Mouse (Mus musculus) hindbrain, embryonic 10.5 days (tissue): ENCODE data around the gene Ssr2. TPM values are rescaled to one million over a fixed set of nuclear protein-coding genes. Genes with fewer than 3 reads are reported as not detected.

Experiments used
- DNase-seq: peaks from one replicate; pipeline ENCODE4 v3.0.0-alpha.2; 2017; ENCODE audit warnings: low spot score
- H3K27ac ChIP-seq: fragments of 300-500 bp; sonication (generic); 2 replicates; pipeline ENCODE4 v1.5.1; 2016; ENCODE audit warnings: mild to moderate bottlenecking, moderate library complexity
- H3K27me3 ChIP-seq: fragments of 300-500 bp; sonication (generic); 2 replicates; pipeline ENCODE4 v1.6.1; 2016; ENCODE audit warnings: mild to moderate bottlenecking; ENCODE audit not compliant: poor library complexity, insufficient read depth, severe bottlenecking
- H3K36me3 ChIP-seq: fragments of 300-500 bp; sonication (generic); 2 replicates; pipeline ENCODE4 v1.6.1; 2016; ENCODE audit warnings: mild to moderate bottlenecking, moderate library complexity
- H3K4me1 ChIP-seq: fragments of 300-500 bp; sonication (generic); replicated peaks from 2 replicates; pipeline ENCODE4 v1.6.1; 2016; ENCODE audit warnings: mild to moderate bottlenecking
- H3K4me3 ChIP-seq: fragments of 300-500 bp; sonication (generic); 2 replicates; pipeline ENCODE4 v1.5.1; 2016; ENCODE audit warnings: mild to moderate bottlenecking, moderate library complexity
- H3K9me3 ChIP-seq: fragments of 300-500 bp; sonication (generic); 2 replicates; pipeline ENCODE4 v1.6.1; 2016; ENCODE audit warnings: mild to moderate bottlenecking, moderate library complexity
- WGBS: fragments of 180-500 bp; shearing (Covaris S2); methylation state at CpG from one replicate; pipeline ENCODE4 v1.1.7; 2016; 5-methylcytosine and 5-hydroxymethylcytosine counted together
- polyA plus RNA-seq: library from polyadenylated mRNA; unstranded; fragments of >200 nt; fragmentation: Nextera tagmentation; extraction: Ambion mirVana; gene quantifications from 2 replicates; pipeline ENCODE4 v1.2.1, GENCODE M21; 2016

Ssr2 gene
- polyA plus RNA-seq, 1 experiment from 2014 or later, result 207 TPM

- peak overlapping the region; percentile 100 for H3K27ac ChIP-seq
- peaks cover 72% of the 10 kb centered on the region for H3K4me1 ChIP-seq
- WGBS, result 41% methylated on average over 4 of the region's 4 CpGs
- no peaks in the 10 kb centered on the region for H3K27me3 ChIP-seq
- H3K4me3 ChIP-seq, result peak overlapping the region; percentile 96
- no peaks in the 10 kb centered on the region for H3K9me3 ChIP-seq
- peaks cover 56% of the 10 kb centered on the region for H3K36me3 ChIP-seq
- no peak for DNase-seq
Observed at GRCm38 (mm10) chr3:88535527-88535926, 40.1 kb upstream of the Ssr2 start.

- Histone ChIP-seq H3K27ac (peak overlapping the region; percentile 100), H3K4me3 (peak overlapping the region; percentile 96), H3K36me3 (peaks cover 64% of the 10 kb centered on the region), H3K4me1 (peaks cover 75% of the 10 kb centered on the region), H3K27me3 (no peaks in the 10 kb centered on the region), H3K9me3 (no peaks in the 10 kb centered on the region)
- DNase-seq, result peak; percentile 73
- 7% methylated on average over 64 of the region's 64 CpGs for WGBS
Observed at GRCm38 (mm10) chr3:88536103-88536930, 39.4 kb upstream of the Ssr2 start.

GRCm38 (mm10) chr3:88537146-88537545 lies 38.5 kb upstream of the Ssr2 start:
- peaks cover 72% of the 10 kb centered on the region for H3K36me3 ChIP-seq
- no peaks in the 10 kb centered on the region for H3K27me3 ChIP-seq
- H3K27ac ChIP-seq, result peak overlapping the region; percentile 100
- 57% methylated on average over 6 of the region's 6 CpGs for whole genome bisulfite sequencing
- peak; percentile 20 for DNase-seq
- H3K9me3 ChIP-seq, result no peaks in the 10 kb centered on the region
- H3K4me3 ChIP-seq, result peak overlapping the region; percentile 96
- H3K4me1 ChIP-seq, result peaks cover 83% of the 10 kb centered on the region

DNA sequence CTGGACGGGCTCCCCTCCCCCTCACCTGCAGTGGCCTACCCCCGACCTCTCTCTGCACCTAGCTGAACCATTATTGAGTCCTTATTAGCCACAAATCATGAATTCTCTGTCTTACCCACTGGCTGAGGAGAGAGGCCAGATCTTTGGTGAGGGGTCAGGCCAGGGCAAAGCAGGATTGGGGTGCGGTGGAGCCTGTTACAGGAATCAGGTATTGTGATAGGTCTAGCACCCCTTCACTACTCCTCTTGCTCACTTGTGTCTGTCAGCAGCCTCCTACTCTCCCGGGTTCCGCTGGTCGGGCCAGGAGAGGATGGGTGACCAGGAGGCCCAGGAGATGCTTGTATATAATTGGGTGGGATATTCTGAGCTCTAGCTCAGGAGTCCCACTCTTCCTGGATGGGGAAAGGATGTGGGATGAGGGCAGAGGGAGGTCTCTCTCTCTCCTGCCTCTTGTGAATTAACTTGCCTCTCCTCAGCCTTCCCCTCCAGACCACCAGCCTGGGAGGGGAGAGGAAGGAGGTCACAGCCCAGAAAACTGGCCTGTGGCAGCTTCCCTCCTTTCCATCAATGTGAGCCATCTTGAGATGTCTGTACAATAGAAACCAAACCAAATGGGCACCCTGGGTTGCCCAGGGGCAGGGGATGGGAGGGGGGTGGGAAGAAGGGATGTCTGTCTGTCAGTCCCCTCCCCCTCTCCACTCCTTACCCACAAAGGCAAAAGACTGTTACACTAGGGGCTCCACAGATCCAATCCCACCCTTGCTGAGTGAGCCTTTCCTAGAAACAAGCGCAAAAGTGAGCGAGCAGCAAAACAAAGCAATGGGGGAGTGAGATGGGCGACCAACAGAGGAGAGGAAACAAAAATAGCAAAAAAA lies 37.2 kb upstream of the Ssr2 start:
- Histone ChIP-seq H3K9me3 (no peaks in the 10 kb centered on the region), H3K27ac (peak overlapping the region; percentile 84), H3K4me1 (peaks cover 95% of the 10 kb centered on the region), H3K36me3 (peaks cover 72% of the 10 kb centered on the region), H3K4me3 (peak overlapping the region; percentile 96), H3K27me3 (no peaks in the 10 kb centered on the region)
- WGBS, result 20% methylated on average over 9 of the region's 9 CpGs
- DNase-seq, result peak; percentile 48

DNA sequence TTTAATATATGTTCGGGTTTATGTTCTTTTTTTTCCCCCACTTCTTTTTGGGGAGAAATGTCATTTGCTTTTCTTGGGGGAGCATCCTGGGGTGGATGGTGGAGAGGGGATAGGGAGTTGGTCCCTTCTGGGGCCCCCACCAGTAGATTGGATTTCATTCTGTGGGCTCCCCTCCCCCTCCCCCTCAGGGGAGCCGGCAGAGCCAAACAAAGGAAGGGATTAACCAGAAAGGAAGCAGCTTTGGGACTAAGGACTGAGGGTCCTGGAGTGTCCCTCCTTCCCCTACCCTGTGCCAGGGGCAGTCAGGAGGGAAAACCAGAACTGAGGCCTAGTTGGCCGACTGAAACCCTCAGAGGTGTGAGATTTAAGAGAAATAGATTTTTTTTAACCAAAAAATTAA lies 36.3 kb upstream of the Ssr2 start:
- Histone ChIP-seq H3K4me1 (peaks cover 88% of the 10 kb centered on the region), H3K36me3 (peaks cover 70% of the 10 kb centered on the region), H3K27me3 (no peaks in the 10 kb centered on the region), H3K9me3 (no peaks in the 10 kb centered on the region), H3K4me3 (peak overlapping the region; percentile 26), H3K27ac (peak overlapping the region; percentile 78)
- DNase-seq, result peak; percentile 53
- 9% methylated on average over 3 of the region's 3 CpGs for WGBS

- Histone ChIP-seq H3K27ac (peak overlapping the region; percentile 78), H3K4me1 (peaks cover 88% of the 10 kb centered on the region), H3K4me3 (peak overlapping the region; percentile 18), H3K9me3 (no peaks in the 10 kb centered on the region), H3K36me3 (peaks cover 63% of the 10 kb centered on the region), H3K27me3 (no peaks in the 10 kb centered on the region)
- WGBS, result 61% methylated on average over 5 of the region's 5 CpGs
- DNase-seq, result no peak
Observed at GRCm38 (mm10) chr3:88540085-88540484, 35.6 kb upstream of the Ssr2 start.

GRCm38 (mm10) chr3:88541622-88542401 lies 33.9 kb upstream of the Ssr2 start:
- Histone ChIP-seq H3K4me1 (peaks cover 76% of the 10 kb centered on the region), H3K27ac (no peak overlapping the region), H3K27me3 (no peaks in the 10 kb centered on the region), H3K4me3 (no peak overlapping the region), H3K9me3 (no peaks in the 10 kb centered on the region), H3K36me3 (peaks cover 46% of the 10 kb centered on the region)
- WGBS, result 76% methylated on average over 7 of the region's 7 CpGs
- no peak for DNase-seq

DNA sequence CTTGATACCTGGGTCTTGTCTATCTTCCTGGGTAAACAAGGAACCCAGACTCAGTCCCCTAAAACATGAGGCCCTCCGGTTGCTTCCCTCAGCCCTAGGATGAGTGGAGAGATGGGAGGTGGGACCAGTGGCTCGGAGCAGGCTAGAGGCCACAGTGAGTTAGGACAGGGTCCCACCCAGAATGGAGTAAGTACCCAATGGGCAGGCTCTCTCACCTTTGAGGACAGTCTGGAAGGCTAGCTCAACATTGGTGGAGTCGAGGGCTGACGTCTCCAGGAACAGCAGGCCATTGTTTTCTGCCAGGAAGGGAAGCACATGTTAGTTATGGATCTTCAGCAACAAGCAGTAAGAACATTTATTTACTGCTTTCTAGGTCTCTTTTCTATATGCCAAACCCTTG lies 33.2 kb upstream of the Ssr2 start:
- Histone ChIP-seq H3K27ac (no peak overlapping the region), H3K27me3 (no peaks in the 10 kb centered on the region), H3K4me1 (peaks cover 74% of the 10 kb centered on the region), H3K9me3 (no peaks in the 10 kb centered on the region), H3K4me3 (no peak overlapping the region), H3K36me3 (peaks cover 39% of the 10 kb centered on the region)
- no peak for DNase-seq
- 76% methylated on average over 4 of the region's 4 CpGs for WGBS

DNA sequence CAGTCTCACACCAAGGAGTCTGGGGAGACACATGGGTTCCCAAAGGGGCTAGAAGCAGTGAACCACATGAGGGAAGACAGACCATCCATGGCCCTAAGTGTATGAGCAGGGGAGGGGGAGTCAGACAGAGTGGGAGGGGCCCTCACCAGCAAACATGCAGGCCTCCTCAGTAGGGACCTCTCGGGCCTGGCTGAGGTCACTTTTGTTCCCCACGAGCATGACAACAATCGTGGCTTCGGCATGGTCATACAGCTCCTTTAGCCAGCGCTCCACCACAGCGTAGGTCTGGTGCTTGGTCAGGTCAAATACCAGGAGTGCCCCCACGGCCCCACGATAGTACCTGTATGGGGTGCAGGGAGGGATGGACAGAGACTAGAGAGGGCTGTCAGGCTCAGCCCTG lies 32.5 kb upstream of the Ssr2 start:
- WGBS, result 80% methylated on average over 8 of the region's 8 CpGs

GRCm38 (mm10) chr3:88543651-88544410 lies 31.8 kb upstream of the Ssr2 start:
- peaks cover 25% of the 10 kb centered on the region for H3K36me3 ChIP-seq
- no peak for DNase-seq
- 74% methylated on average over 5 of the region's 5 CpGs for WGBS
- H3K4me1 ChIP-seq, result peaks cover 64% of the 10 kb centered on the region
- H3K4me3 ChIP-seq, result no peak overlapping the region
- no peaks in the 10 kb centered on the region for H3K27me3 ChIP-seq
- H3K9me3 ChIP-seq, result no peaks in the 10 kb centered on the region
- no peak overlapping the region for H3K27ac ChIP-seq

More for the DNA sequence above, 32.5 kb upstream of the Ssr2 start:
- H3K9me3 ChIP-seq, result no peaks in the 10 kb centered on the region
- H3K4me1 ChIP-seq, result peaks cover 69% of the 10 kb centered on the region
- no peak for DNase-seq
- peaks cover 32% of the 10 kb centered on the region for H3K36me3 ChIP-seq
- no peak overlapping the region for H3K27ac ChIP-seq
- H3K27me3 ChIP-seq, result no peaks in the 10 kb centered on the region
- H3K4me3 ChIP-seq, result no peak overlapping the region

DNA sequence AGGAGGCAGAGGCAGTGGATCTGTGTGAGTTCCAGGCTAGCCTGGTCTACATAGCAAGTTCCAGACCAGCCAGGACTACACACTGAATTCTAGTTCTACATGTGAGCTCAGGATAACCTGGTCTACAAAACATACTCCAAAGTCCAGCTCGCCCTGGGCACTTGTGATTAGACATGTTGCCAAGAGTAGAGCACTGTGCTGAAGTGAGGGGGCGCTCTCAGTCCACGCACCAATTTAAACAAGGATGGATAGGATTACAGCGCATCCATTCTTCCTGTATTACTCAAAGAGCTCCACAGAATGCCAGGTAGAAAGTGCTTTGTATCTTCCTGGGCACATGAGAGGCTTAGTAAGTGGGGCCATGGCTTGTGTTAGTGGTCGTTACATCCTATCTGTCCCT lies 31.2 kb upstream of the Ssr2 start:
- Histone ChIP-seq H3K4me3 (no peak overlapping the region), H3K27me3 (no peaks in the 10 kb centered on the region), H3K36me3 (peaks cover 24% of the 10 kb centered on the region), H3K27ac (peak overlapping the region; percentile 60; the same call in 1 of the 2 replicates), H3K9me3 (no peaks in the 10 kb centered on the region), H3K4me1 (peaks cover 58% of the 10 kb centered on the region)
- WGBS, result 31% methylated on average over 5 of the region's 5 CpGs
- peak; percentile 40 for DNase-seq
